Mouse (Mus musculus): ENCODE data around the gene Cyp4f39. TPM values are rescaled to one million over a fixed set of nuclear protein-coding genes. Genes with fewer than 3 reads are reported as not detected.

The Cyp4f39 gene
- 0.50 TPM in 1 of 2 replicates, not detected in the other for polyA plus RNA-seq (2014; fragmentation: Nextera tagmentation; extraction: Ambion mirVana)

DNA sequence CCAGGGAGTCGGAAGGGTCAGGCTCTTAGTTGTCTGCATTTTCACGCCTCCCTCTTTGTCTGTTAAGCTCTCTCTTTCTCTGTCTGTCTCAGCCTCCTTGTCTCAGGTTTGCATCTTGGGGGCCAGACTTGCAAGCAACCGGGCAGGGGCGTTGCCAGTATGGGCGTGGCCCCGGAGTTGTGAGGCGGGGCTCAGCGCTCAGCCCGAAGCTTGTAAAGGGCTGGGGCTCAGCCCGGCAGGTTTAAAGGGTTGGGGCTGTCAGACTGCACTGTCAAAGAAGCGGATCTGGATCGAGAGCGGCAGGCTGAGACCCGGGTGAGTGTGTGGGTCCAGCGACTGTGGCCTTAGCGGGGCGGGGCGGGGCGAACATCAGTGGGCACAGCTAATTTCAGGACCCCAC lies at the start of gene Cyp4f39:
Gene Cyp4f39 (plus strand): TSS at position 242 of the 400 bp plus-strand sequence.
- 1% methylated on average over 17 of the region's 19 CpGs for WGBS
- peak; percentile 45 for DNase-seq (ENCODE audit: low spot score)
- Histone ChIP-seq H3K27ac (ENCODE audit: low read depth, low read length) (no peak within 1 kb of the TSS), H3K9me3 (ENCODE audit: control insufficient read depth, low read length) (no peaks in the 10 kb centered on the region), H3K4me1 (replicated peaks; ENCODE audit: control insufficient read depth, insufficient read depth, low read length) (0 out of 2 replicates have a peak, but pooled peaks cover 5% of the 10 kb centered on the region), H3K27me3 (ENCODE audit: control insufficient read depth, insufficient read depth, low read length) (no peaks in the 10 kb centered on the region), H3K36me3 (ENCODE audit: control insufficient read depth, insufficient read depth, low read length) (no peaks in the 10 kb centered on the region), H3K4me2 (replicated peaks; ENCODE audit: low read depth, low read length) (peak within 1 kb of the TSS; percentile 60), H3K9ac (ENCODE audit: low read depth, low read length) (peak within 1 kb of the TSS; percentile 40; the same call in 1 of the 2 replicates), H3K4me3 (ENCODE audit: low read depth, low read length) (peak within 1 kb of the TSS; percentile 25)
- no peak for ATAC-seq (ENCODE audit: low FRiP score)

DNA sequence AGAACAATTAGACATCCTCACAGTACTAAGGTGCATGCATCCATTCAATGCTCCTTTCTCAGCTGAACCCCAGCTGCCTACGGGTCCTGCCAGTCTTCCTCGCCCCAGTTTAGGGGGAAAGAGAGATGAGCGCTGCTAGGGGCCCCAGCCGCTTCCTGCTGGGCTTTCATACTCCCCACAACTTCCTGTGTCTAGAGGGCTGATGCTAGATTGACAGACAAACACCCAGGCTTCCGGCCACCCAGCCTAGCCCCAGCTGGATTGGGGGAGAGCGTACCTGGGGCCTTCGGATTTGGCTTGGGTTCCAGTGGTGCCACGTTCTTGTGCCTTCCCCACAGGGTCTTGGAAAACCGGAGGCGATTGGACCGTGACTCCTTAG lies 49.8 kb upstream of the Cyp4f39 start:
- WGBS: 77% methylated on average over 11 of the region's 11 CpGs
- Histone ChIP-seq H3K4me2 (replicated peaks; ENCODE audit: low read depth, low read length) (no peak overlapping the region), H3K9ac (ENCODE audit: low read depth, low read length) (no peak overlapping the region), H3K27me3 (ENCODE audit: control insufficient read depth, insufficient read depth, low read length) (peaks cover 12% of the 10 kb centered on the region; the same call in 1 of the 2 replicates), H3K36me3 (ENCODE audit: control insufficient read depth, insufficient read depth, low read length) (no peaks in the 10 kb centered on the region), H3K4me1 (replicated peaks; ENCODE audit: control insufficient read depth, insufficient read depth, low read length) (no peaks in the 10 kb centered on the region), H3K4me3 (ENCODE audit: low read depth, low read length) (no peak overlapping the region), H3K9me3 (ENCODE audit: control insufficient read depth, low read length) (no peaks in the 10 kb centered on the region), H3K27ac (ENCODE audit: low read depth, low read length) (no peak overlapping the region)
- DNase-seq (ENCODE audit: low spot score) (no peak), ATAC-seq (ENCODE audit: low FRiP score) (no peak)

- H3K4me2 ChIP-seq (replicated peaks; ENCODE audit: low read depth, low read length): no peak within 1 kb of the TSS
- H3K4me1 ChIP-seq (replicated peaks; ENCODE audit: control insufficient read depth, insufficient read depth, low read length): no peaks in the 10 kb centered on the region
- DNase-seq (ENCODE audit: low spot score) (no peak), ATAC-seq (ENCODE audit: low FRiP score) (no peak)
- no peak within 1 kb of the TSS for H3K9ac ChIP-seq (ENCODE audit: low read depth, low read length)
- 84% methylated on average over 8 of the region's 8 CpGs for WGBS
- no peaks in the 10 kb centered on the region for H3K36me3 ChIP-seq (ENCODE audit: control insufficient read depth, insufficient read depth, low read length)
- H3K9me3 ChIP-seq (ENCODE audit: control insufficient read depth, low read length): no peaks in the 10 kb centered on the region
- no peak within 1 kb of the TSS for H3K27ac ChIP-seq (ENCODE audit: low read depth, low read length)
- peaks cover 6% of the 10 kb centered on the region; the same call in 1 of the 2 replicates for H3K27me3 ChIP-seq (ENCODE audit: control insufficient read depth, insufficient read depth, low read length)
- H3K4me3 ChIP-seq (ENCODE audit: low read depth, low read length): no peak within 1 kb of the TSS
Observed at GRCm38 (mm10) chr17:32403417-32403816, 49.1 kb upstream of the Cyp4f39 start, which contains the start of gene Rasal3. TSS of gene Rasal3 (minus strand) at chr17:32403583.

DNA sequence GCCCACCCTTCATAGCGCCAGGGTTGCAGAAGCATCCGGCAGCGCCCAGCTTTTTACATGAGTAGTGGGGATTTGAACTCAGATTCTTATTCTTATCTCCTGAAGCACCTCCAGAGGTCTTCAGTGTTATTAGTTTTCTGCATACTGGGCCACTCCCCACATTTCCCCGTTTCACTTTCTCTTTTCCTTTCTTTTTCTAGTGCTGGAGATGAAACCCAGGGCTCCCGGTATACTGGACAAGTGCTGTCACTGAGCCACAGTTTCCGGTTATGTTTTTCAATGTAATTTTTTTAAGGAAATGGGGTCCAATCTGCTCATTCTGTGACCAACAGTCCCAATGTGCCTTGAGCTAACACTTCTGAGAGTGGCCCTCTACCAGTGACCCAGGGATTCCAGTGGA lies 40.6 kb upstream of the Cyp4f39 start:
- Histone ChIP-seq H3K9ac (ENCODE audit: low read depth, low read length) (no peak overlapping the region), H3K27me3 (ENCODE audit: control insufficient read depth, insufficient read depth, low read length) (0 out of 2 replicates have a peak, but pooled peaks cover 2% of the 10 kb centered on the region), H3K4me2 (replicated peaks; ENCODE audit: low read depth, low read length) (no peak overlapping the region), H3K4me1 (replicated peaks; ENCODE audit: control insufficient read depth, insufficient read depth, low read length) (no peaks in the 10 kb centered on the region), H3K4me3 (ENCODE audit: low read depth, low read length) (no peak overlapping the region), H3K9me3 (ENCODE audit: control insufficient read depth, low read length) (no peaks in the 10 kb centered on the region), H3K36me3 (ENCODE audit: control insufficient read depth, insufficient read depth, low read length) (no peaks in the 10 kb centered on the region), H3K27ac (ENCODE audit: low read depth, low read length) (no peak overlapping the region)
- no peak for ATAC-seq (ENCODE audit: low FRiP score)
- DNase-seq (ENCODE audit: low spot score): no peak
- WGBS: 93% methylated on average over 6 of the region's 6 CpGs

DNA sequence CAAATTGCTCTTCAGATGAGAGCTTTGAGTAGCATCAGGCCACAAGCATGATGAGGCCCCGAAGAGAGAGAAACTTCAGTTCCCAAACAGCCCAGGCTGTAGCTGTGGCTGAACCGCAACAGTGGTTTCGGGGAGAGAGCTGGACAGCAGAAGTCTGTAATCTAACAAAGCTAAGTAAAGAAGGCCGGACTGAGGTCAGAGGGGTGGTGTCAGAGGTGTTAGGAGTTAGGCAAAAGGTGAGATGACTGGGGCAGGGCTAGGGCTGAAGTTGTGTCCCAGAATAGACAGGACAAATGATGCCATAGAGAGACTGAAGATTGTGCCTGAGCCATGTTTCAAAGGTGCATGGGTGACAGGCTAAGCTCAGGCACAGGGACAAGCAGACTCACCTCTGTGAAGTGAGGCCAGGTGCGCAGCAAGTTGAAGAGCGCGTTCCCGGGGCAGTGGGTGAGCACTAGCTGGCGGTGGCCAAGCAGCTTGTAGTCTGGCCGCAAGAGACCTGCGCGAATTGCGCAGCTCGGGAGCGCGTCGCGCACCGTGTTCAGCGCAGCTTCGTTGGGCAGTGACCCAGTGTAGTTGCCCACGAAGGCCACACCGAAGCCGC lies 37.0 kb upstream of the Cyp4f39 start:
- Histone ChIP-seq H3K4me2 (replicated peaks; ENCODE audit: low read depth, low read length) (no peak overlapping the region), H3K9me3 (ENCODE audit: control insufficient read depth, low read length) (no peaks in the 10 kb centered on the region), H3K9ac (ENCODE audit: low read depth, low read length) (no peak overlapping the region), H3K4me3 (ENCODE audit: low read depth, low read length) (no peak overlapping the region), H3K27ac (ENCODE audit: low read depth, low read length) (no peak overlapping the region), H3K27me3 (ENCODE audit: control insufficient read depth, insufficient read depth, low read length) (0 out of 2 replicates have a peak, but pooled peaks cover 2% of the 10 kb centered on the region), H3K36me3 (ENCODE audit: control insufficient read depth, insufficient read depth, low read length) (no peaks in the 10 kb centered on the region), H3K4me1 (replicated peaks; ENCODE audit: control insufficient read depth, insufficient read depth, low read length) (no peaks in the 10 kb centered on the region)
- DNase-seq (ENCODE audit: low spot score): no peak
- WGBS: 42% methylated on average over 24 of the region's 24 CpGs
- no peak for ATAC-seq (ENCODE audit: low FRiP score)

GRCm38 (mm10) chr17:32416771-32417170 lies 35.8 kb upstream of the Cyp4f39 start:
- ATAC-seq (ENCODE audit: low FRiP score): no peak
- no peak overlapping the region for H3K9ac ChIP-seq (ENCODE audit: low read depth, low read length)
- H3K27ac ChIP-seq (ENCODE audit: low read depth, low read length): no peak overlapping the region
- no peaks in the 10 kb centered on the region for H3K9me3 ChIP-seq (ENCODE audit: control insufficient read depth, low read length)
- WGBS: 94% methylated on average over 14 of the region's 14 CpGs
- H3K36me3 ChIP-seq (ENCODE audit: control insufficient read depth, insufficient read depth, low read length): no peaks in the 10 kb centered on the region
- no peaks in the 10 kb centered on the region for H3K4me1 ChIP-seq (replicated peaks; ENCODE audit: control insufficient read depth, insufficient read depth, low read length)
- H3K4me3 ChIP-seq (ENCODE audit: low read depth, low read length): no peak overlapping the region
- no peak overlapping the region for H3K4me2 ChIP-seq (replicated peaks; ENCODE audit: low read depth, low read length)
- 0 out of 2 replicates have a peak, but pooled peaks cover 2% of the 10 kb centered on the region for H3K27me3 ChIP-seq (ENCODE audit: control insufficient read depth, insufficient read depth, low read length)
- no peak for DNase-seq (ENCODE audit: low spot score)

- H3K4me3 ChIP-seq (ENCODE audit: low read depth, low read length): no peak overlapping the region
- 91% methylated on average over 2 of the region's 2 CpGs for WGBS
- H3K27ac ChIP-seq (ENCODE audit: low read depth, low read length): no peak overlapping the region
- H3K9ac ChIP-seq (ENCODE audit: low read depth, low read length): no peak overlapping the region
- ATAC-seq (ENCODE audit: low FRiP score): no peak
- no peak for DNase-seq (ENCODE audit: low spot score)
- H3K4me2 ChIP-seq (replicated peaks; ENCODE audit: low read depth, low read length): no peak overlapping the region
- H3K27me3 ChIP-seq (ENCODE audit: control insufficient read depth, insufficient read depth, low read length): 0 out of 2 replicates have a peak, but pooled peaks cover 2% of the 10 kb centered on the region
- H3K36me3 ChIP-seq (ENCODE audit: control insufficient read depth, insufficient read depth, low read length): no peaks in the 10 kb centered on the region
- no peaks in the 10 kb centered on the region for H3K9me3 ChIP-seq (ENCODE audit: control insufficient read depth, low read length)
- H3K4me1 ChIP-seq (replicated peaks; ENCODE audit: control insufficient read depth, insufficient read depth, low read length): no peaks in the 10 kb centered on the region
Observed at GRCm38 (mm10) chr17:32419989-32420388, 32.5 kb upstream of the Cyp4f39 start.

DNA sequence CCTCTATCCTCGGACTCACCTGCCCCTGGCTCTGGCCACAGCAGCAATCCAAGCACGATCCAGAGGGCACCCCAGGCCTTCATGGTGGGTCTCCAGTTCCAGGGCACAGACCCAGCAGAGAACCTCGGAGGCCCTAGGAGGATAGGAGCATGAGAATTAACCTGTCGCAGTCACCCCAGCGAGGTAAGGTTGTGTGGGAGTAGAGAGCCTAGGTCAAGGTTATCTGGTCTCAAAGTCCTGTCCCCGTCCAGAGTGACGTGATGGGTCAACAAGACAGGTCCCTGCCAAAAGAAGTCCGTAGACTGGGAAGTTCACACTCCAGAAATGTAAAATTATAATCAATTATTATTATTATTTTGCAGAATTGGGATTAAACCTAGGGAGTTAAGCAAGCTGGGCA lies 31.7 kb upstream of the Cyp4f39 start:
- H3K9me3 ChIP-seq (ENCODE audit: control insufficient read depth, low read length): no peaks in the 10 kb centered on the region
- H3K36me3 ChIP-seq (ENCODE audit: control insufficient read depth, insufficient read depth, low read length): no peaks in the 10 kb centered on the region
- 83% methylated on average over 8 of the region's 8 CpGs for WGBS
- DNase-seq (ENCODE audit: low spot score) (no peak), ATAC-seq (ENCODE audit: low FRiP score) (no peak)
- no peak overlapping the region for H3K9ac ChIP-seq (ENCODE audit: low read depth, low read length)
- no peaks in the 10 kb centered on the region for H3K4me1 ChIP-seq (replicated peaks; ENCODE audit: control insufficient read depth, insufficient read depth, low read length)
- 0 out of 2 replicates have a peak, but pooled peaks cover 2% of the 10 kb centered on the region for H3K27me3 ChIP-seq (ENCODE audit: control insufficient read depth, insufficient read depth, low read length)
- H3K4me3 ChIP-seq (ENCODE audit: low read depth, low read length): no peak overlapping the region
- no peak overlapping the region for H3K4me2 ChIP-seq (replicated peaks; ENCODE audit: low read depth, low read length)
- H3K27ac ChIP-seq (ENCODE audit: low read depth, low read length): no peak overlapping the region

DNA sequence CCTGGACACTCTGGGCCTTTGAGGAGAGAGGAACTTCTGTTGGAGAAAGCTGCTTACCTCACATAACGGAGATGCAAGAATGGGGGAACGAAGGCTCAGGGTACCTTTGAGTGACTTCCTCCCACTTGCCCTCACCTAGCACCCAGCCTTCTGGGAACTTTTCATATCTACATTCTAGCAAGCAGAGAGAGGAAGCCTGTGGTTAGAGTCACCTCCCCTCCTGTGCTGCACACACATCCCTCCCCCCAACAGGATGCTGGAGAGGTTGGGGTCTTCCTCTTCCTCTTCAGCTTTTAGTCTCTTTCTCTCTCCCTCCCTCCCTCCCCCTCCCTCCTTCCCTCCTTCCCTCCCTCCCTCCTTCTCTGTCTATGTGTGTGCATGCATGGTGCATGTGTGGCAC lies 28.5 kb upstream of the Cyp4f39 start, which contains the start of gene Pglyrp2:
Gene Pglyrp2 (minus strand): TSS at position 134 of the 400 bp plus-strand sequence.
- ATAC-seq (ENCODE audit: low FRiP score): no peak

More for the DNA sequence above, 28.5 kb upstream of the Cyp4f39 start, which contains the start of gene Pglyrp2:
- Histone ChIP-seq H3K9me3 (ENCODE audit: control insufficient read depth, low read length) (no peaks in the 10 kb centered on the region), H3K4me2 (replicated peaks; ENCODE audit: low read depth, low read length) (no peak within 1 kb of the TSS), H3K27me3 (ENCODE audit: control insufficient read depth, insufficient read depth, low read length) (no peaks in the 10 kb centered on the region), H3K36me3 (ENCODE audit: control insufficient read depth, insufficient read depth, low read length) (no peaks in the 10 kb centered on the region), H3K4me3 (ENCODE audit: low read depth, low read length) (no peak within 1 kb of the TSS), H3K4me1 (replicated peaks; ENCODE audit: control insufficient read depth, insufficient read depth, low read length) (no peaks in the 10 kb centered on the region), H3K9ac (ENCODE audit: low read depth, low read length) (no peak within 1 kb of the TSS), H3K27ac (ENCODE audit: low read depth, low read length) (no peak within 1 kb of the TSS)
- DNase-seq (ENCODE audit: low spot score): no peak
- 82% methylated on average over 2 of the region's 2 CpGs for WGBS

Data from hindbrain, embryonic 11.5 days (tissue).